ENCODE assay signal across 11 mouse cellular contexts in genomic region chr1:127975676-127976075, GRCm38 (mm10).
DNase-seq lines count a peak whose midpoint lies in the region; ATAC-seq and TF ChIP-seq lines count a peak whose summit lies in the region.
"Had no signal": no experiment of that assay in that cellular context is flagged by ENCODE, and none has a peak within 500 bp of the region (broad histone marks: within the 10 kb centered on the region; RNA-seq: fewer than 3 reads in every experiment).

No protein-coding gene starts in this region.

- no peak for TF ChIP-seq CTCF in embryonic fibroblast, embryonic 13.5 days (IDR thresholded peaks at IDR 0.05; ENCODE audit: borderline replicate concordance, insufficient read depth, low read length)

- ATAC-seq in CD4-positive, CD25-positive, alpha-beta regulatory T cell, adult 4 months = no peak

- no peak overlapping the region for H3ac ChIP-seq in myocyte (ENCODE audit: control insufficient read depth, insufficient read length)

- no peaks in the 10 kb centered on the region for H3K79me2 ChIP-seq in myocyte (ENCODE audit: control insufficient read depth, insufficient read depth)

- TF ChIP-seq POLR2A in embryonic fibroblast, embryonic 13.5 days (IDR thresholded peaks at IDR 0.05; ENCODE audit: low read depth, low read length) = no peak
- no peak for TF ChIP-seq POLR2A in myocyte (IDR thresholded peaks at IDR 0.05; ENCODE audit: insufficient read length, low read depth)

- H3K27ac ChIP-seq in embryonic fibroblast, embryonic 13.5 days (ENCODE audit: insufficient read depth, low read length) = 0 out of 2 replicates have a peak overlapping the region, but pooled peaks have one; percentile 11

- H3K4me3 ChIP-seq in embryonic fibroblast, embryonic 13.5 days (ENCODE audit: insufficient read depth, low read length) = no peak overlapping the region
- H3K4me3 ChIP-seq in myocyte = no peak overlapping the region

- intact Hi-C loops in left cerebral cortex, postnatal 4 days (cut with DNase I) = no loop called here

- peak; percentile 16 for DNase-seq in CD4-positive, CD25-positive, alpha-beta regulatory T cell, adult 2 months (ENCODE audit: low read depth, low spot score)
- peak; percentile 40 to 45 for DNase-seq in left cerebral cortex, adult 18-20 months (ENCODE audit: low spot score in 2 of 2)
- no peak for DNase-seq in left cerebral cortex, postnatal 4 days
- DNase-seq in kidney, postnatal 25 days = no peak
- no peak for DNase-seq in kidney, adult 9 months
- DNase-seq: embryo, embryonic 11 days; gastrocnemius, postnatal 25 days; kidney, adult 8-10 months had no signal

- H3K27me3 ChIP-seq in myocyte (ENCODE audit: control insufficient read depth, insufficient read depth, insufficient read length) = no peaks in the 10 kb centered on the region

- peak overlapping the region; percentile 5 for H3K4me2 ChIP-seq in myocyte (ENCODE audit: low read depth)

- no peaks in the 10 kb centered on the region for H3K36me3 ChIP-seq in myocyte (ENCODE audit: control insufficient read depth, insufficient read depth)

- peaks cover 4% of the 10 kb centered on the region; the same call in 1 of the 2 replicates for H3K4me1 ChIP-seq in embryonic fibroblast, embryonic 13.5 days (ENCODE audit: control insufficient read depth, insufficient read depth, low read length)

TF ChIP-seq in myocyte, 11 proteins besides CTCF, POLR2A, EP300 and RAD21:
- TF ChIP-seq SRF (IDR thresholded peaks at IDR 0.05; ENCODE audit: control insufficient read depth, insufficient read length, low read depth) = no peak
- no peak for TF ChIP-seq POLR2AphosphoS2 (IDR thresholded peaks at IDR 0.05; ENCODE audit: insufficient read length, low read depth)
- TF ChIP-seq TCF3 (IDR thresholded peaks at IDR 0.05; ENCODE audit: insufficient read length, low read depth) = no peak
- no peak for TF ChIP-seq TCF12 (IDR thresholded peaks at IDR 0.05; ENCODE audit: insufficient read depth, poor library complexity, severe bottlenecking)
- no peak for TF ChIP-seq MAX (IDR thresholded peaks at IDR 0.05; ENCODE audit: low read depth)
- no peak for TF ChIP-seq REST (IDR thresholded peaks at IDR 0.05; ENCODE audit: insufficient read depth, insufficient read length)
- TF ChIP-seq USF1 (IDR thresholded peaks at IDR 0.05; ENCODE audit: low read depth) = no peak
- no peak for TF ChIP-seq E2F4 (IDR thresholded peaks at IDR 0.05; ENCODE audit: insufficient read depth)
- TF ChIP-seq MYOG (IDR thresholded peaks at IDR 0.05; ENCODE audit: control insufficient read depth in 1 of 3, insufficient read depth in 1 of 3, insufficient read length in 2 of 3, low read depth in 2 of 3) = no peak
- no peak for TF ChIP-seq CEBPB (IDR thresholded peaks at IDR 0.05; ENCODE audit: insufficient read depth, poor library complexity, severe bottlenecking)
- TF ChIP-seq MYOD1 (IDR thresholded peaks at IDR 0.05; ENCODE audit: control insufficient read depth in 1 of 3, insufficient read length in 2 of 3, low read depth in 2 of 3) = no peak

Comparison
In these comparisons a context has a peak if more than half of its experiments do, and no peak if none do; other contexts are left out.
1. DNase-seq: peak in CD4-positive, CD25-positive, alpha-beta regulatory T cell, adult 2 months (single experiment) and left cerebral cortex, adult 18-20 months (2 of 2); none in left cerebral cortex, postnatal 4 days (single experiment), kidney, postnatal 25 days (0 of 2) and kidney, adult 9 months (single experiment).